Mouse (Mus musculus): ENCODE results near the gene Afdn.

DNA sequence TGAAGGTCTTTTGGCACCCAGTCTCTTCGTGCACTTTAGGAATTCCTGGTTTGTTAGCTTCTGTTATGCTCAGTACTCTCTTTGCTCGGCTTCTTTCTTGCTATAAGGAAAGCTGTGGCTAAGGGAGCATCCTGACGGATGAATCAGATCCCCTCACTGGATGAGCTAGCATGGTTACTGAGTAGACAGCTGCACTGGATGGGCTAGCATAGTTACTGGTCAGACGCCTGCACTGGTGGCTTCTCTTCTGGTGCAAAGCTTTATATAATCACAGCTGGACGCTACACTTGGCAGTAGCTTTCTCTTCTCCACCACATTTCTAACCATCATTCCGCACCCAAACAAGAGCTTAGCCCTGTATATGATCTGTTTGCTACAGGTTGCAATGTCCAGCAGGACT lies 5.4 kb upstream of the Afdn start:
- TF ChIP-seq CTCF (IDR thresholded peaks at IDR 0.05; ENCODE audit: borderline replicate concordance, control insufficient read depth, extremely low read depth, insufficient read depth, low read length, poor library complexity), result no peak
- no peak for TF ChIP-seq POLR2A (IDR thresholded peaks at IDR 0.05; ENCODE audit: control insufficient read depth, extremely low read depth, insufficient read depth, low read length, poor library complexity)

All from thymus, adult 2 months (tissue).